Mouse (Mus musculus): Measurements from ENCODE around the gene Ptges3. TPM values are rescaled to one million over a fixed set of nuclear protein-coding genes. Genes with fewer than 3 reads are reported as not detected.
"Not testable (repeated sequence)": the region's sequence is repeated elsewhere in the genome, so short reads cannot be mapped to it uniquely, and the experiment has no call there.

Ptges3 gene
- polyA plus RNA-seq, 1 experiment from 2014 or later, result 448 TPM

GRCm38 (mm10) chr10:128087216-128087615 lies 28.5 kb downstream of the Ptges3 start:
- not testable (repeated sequence) for H3K9me3 ChIP-seq; H3K27me3 ChIP-seq; H3K4me2 ChIP-seq; H3K9ac ChIP-seq; H3K4me3 ChIP-seq; H3K27ac ChIP-seq (replicated peaks); ATAC-seq (ENCODE audit: low read depth)
- Histone ChIP-seq H3K36me3 (peaks cover 61% of the 10 kb centered on the region), H3K4me1 (replicated peaks) (peaks cover 36% of the 10 kb centered on the region)
- WGBS, result 78% methylated on average over 2 of the region's 2 CpGs

GRCm38 (mm10) chr10:128088181-128088580 lies 29.4 kb downstream of the Ptges3 start:
- H3K36me3 ChIP-seq, result peaks cover 61% of the 10 kb centered on the region
- no peak overlapping the region for H3K27ac ChIP-seq (replicated peaks)

GRCm38 (mm10) chr10:128089842-128090241 lies 31.1 kb downstream of the Ptges3 start:
- H3K9ac ChIP-seq, result no peak overlapping the region
- H3K9me3 ChIP-seq, result no peaks in the 10 kb centered on the region
- H3K36me3 ChIP-seq, result peaks cover 59% of the 10 kb centered on the region
- no peak overlapping the region for H3K4me3 ChIP-seq
- WGBS, result 72% methylated on average over 5 of the region's 5 CpGs
- ATAC-seq (ENCODE audit: low read depth), result no peak
- no peak overlapping the region for H3K4me2 ChIP-seq
- H3K27ac ChIP-seq (replicated peaks), result no peak overlapping the region
- H3K4me1 ChIP-seq (replicated peaks), result peaks cover 46% of the 10 kb centered on the region
- no peaks in the 10 kb centered on the region for H3K27me3 ChIP-seq

More at GRCm38 (mm10) chr10:128088181-128088580, 29.4 kb downstream of the Ptges3 start:
- H3K4me3 ChIP-seq, result no peak overlapping the region
- no peaks in the 10 kb centered on the region for H3K9me3 ChIP-seq
- no peak overlapping the region for H3K9ac ChIP-seq
- peaks cover 38% of the 10 kb centered on the region for H3K4me1 ChIP-seq (replicated peaks)
- H3K27me3 ChIP-seq, result no peaks in the 10 kb centered on the region
- WGBS, result 95% methylated on average over 5 of the region's 5 CpGs
- H3K4me2 ChIP-seq, result no peak overlapping the region
- no peak for ATAC-seq (ENCODE audit: low read depth)

GRCm38 (mm10) chr10:128090651-128091563 lies 32.2 kb downstream of the Ptges3 start:
- ATAC-seq (ENCODE audit: low read depth), result peak; percentile 36; the same call in 1 of the 2 replicates
- peak overlapping the region; percentile 88 for H3K9ac ChIP-seq
- no peaks in the 10 kb centered on the region for H3K27me3 ChIP-seq
- H3K4me3 ChIP-seq, result peak overlapping the region; percentile 74
- H3K4me2 ChIP-seq, result peak overlapping the region; percentile 92
- peaks cover 45% of the 10 kb centered on the region for H3K4me1 ChIP-seq (replicated peaks)
- peaks cover 48% of the 10 kb centered on the region for H3K36me3 ChIP-seq
- H3K27ac ChIP-seq (replicated peaks), result peak overlapping the region; percentile 93; the same call in 1 of the 2 replicates
- 9% methylated on average over 14 of the region's 14 CpGs for WGBS
- H3K9me3 ChIP-seq, result no peaks in the 10 kb centered on the region

- no peaks in the 10 kb centered on the region for H3K27me3 ChIP-seq
- H3K27ac ChIP-seq (replicated peaks), result peak within 1 kb of the TSS; percentile 93
- H3K4me3 ChIP-seq, result peak within 1 kb of the TSS; percentile 74
- no peaks in the 10 kb centered on the region for H3K9me3 ChIP-seq
- peak within 1 kb of the TSS; percentile 92 for H3K4me2 ChIP-seq
- 2% methylated on average over 20 of the region's 20 CpGs for WGBS
- H3K9ac ChIP-seq, result peak within 1 kb of the TSS; percentile 88
- H3K36me3 ChIP-seq, result peaks cover 39% of the 10 kb centered on the region
- peaks cover 49% of the 10 kb centered on the region for H3K4me1 ChIP-seq (replicated peaks)
- peak; percentile 4 for ATAC-seq (ENCODE audit: low read depth)
Measured at GRCm38 (mm10) chr10:128091564-128092505, 33.1 kb downstream of the Ptges3 start, which contains the start of gene Baz2a. Baz2a (plus strand) TSS chr10:128091577.

- peak overlapping the region; percentile 93 for H3K27ac ChIP-seq (replicated peaks)
- WGBS, result under 1% methylated on average over 75 of the region's 88 CpGs
- ATAC-seq (ENCODE audit: low read depth), result peak; percentile 48
- H3K9ac ChIP-seq, result peak overlapping the region; percentile 88
- H3K4me2 ChIP-seq, result peak overlapping the region; percentile 92
- peaks cover 30% of the 10 kb centered on the region for H3K36me3 ChIP-seq
- H3K4me1 ChIP-seq (replicated peaks), result peaks cover 52% of the 10 kb centered on the region
- H3K9me3 ChIP-seq, result no peaks in the 10 kb centered on the region
- H3K4me3 ChIP-seq, result peak overlapping the region; percentile 74
- H3K27me3 ChIP-seq, result no peaks in the 10 kb centered on the region
Measured at GRCm38 (mm10) chr10:128092506-128093495, 34.0 kb downstream of the Ptges3 start.

GRCm38 (mm10) chr10:128093496-128094294 lies 34.9 kb downstream of the Ptges3 start:
- H3K27ac ChIP-seq (replicated peaks), result peak overlapping the region; percentile 93
- no peaks in the 10 kb centered on the region for H3K27me3 ChIP-seq
- H3K4me2 ChIP-seq, result peak overlapping the region; percentile 92
- peaks cover 61% of the 10 kb centered on the region for H3K4me1 ChIP-seq (replicated peaks)
- H3K9ac ChIP-seq, result peak overlapping the region; percentile 88
- WGBS, result 22% methylated on average over 13 of the region's 13 CpGs
- no peaks in the 10 kb centered on the region for H3K9me3 ChIP-seq
- peaks cover 21% of the 10 kb centered on the region for H3K36me3 ChIP-seq
- ATAC-seq (ENCODE audit: low read depth), result no peak
- H3K4me3 ChIP-seq, result peak overlapping the region; percentile 74

GRCm38 (mm10) chr10:128094340-128094968 lies 35.7 kb downstream of the Ptges3 start:
- peak overlapping the region; percentile 92 for H3K4me2 ChIP-seq
- peak overlapping the region; percentile 93; the same call in 1 of the 2 replicates for H3K27ac ChIP-seq (replicated peaks)
- H3K4me3 ChIP-seq, result peak overlapping the region; percentile 74
- peaks cover 13% of the 10 kb centered on the region for H3K36me3 ChIP-seq
- 12% methylated on average over 19 of the region's 19 CpGs for WGBS
- ATAC-seq (ENCODE audit: low read depth), result 0 out of 2 replicates have a peak, but pooled peaks have one; percentile 21
- peak overlapping the region; percentile 49 for H3K9ac ChIP-seq
- peaks cover 64% of the 10 kb centered on the region for H3K4me1 ChIP-seq (replicated peaks)
- H3K9me3 ChIP-seq, result no peaks in the 10 kb centered on the region
- no peaks in the 10 kb centered on the region for H3K27me3 ChIP-seq

GRCm38 (mm10) chr10:128095003-128095636 lies 36.4 kb downstream of the Ptges3 start:
- H3K27ac ChIP-seq (replicated peaks), result no peak overlapping the region
- no peaks in the 10 kb centered on the region for H3K27me3 ChIP-seq
- no peaks in the 10 kb centered on the region for H3K9me3 ChIP-seq
- H3K36me3 ChIP-seq, result peaks cover 6% of the 10 kb centered on the region
- ATAC-seq (ENCODE audit: low read depth), result no peak
- H3K4me2 ChIP-seq, result peak overlapping the region; percentile 92
- H3K9ac ChIP-seq, result peak overlapping the region; percentile 49; the same call in 1 of the 2 replicates
- peaks cover 64% of the 10 kb centered on the region for H3K4me1 ChIP-seq (replicated peaks)
- WGBS, result 34% methylated on average over 9 of the region's 9 CpGs
- H3K4me3 ChIP-seq, result no peak overlapping the region; the same call in 1 of the 2 replicates
